Mouse (Mus musculus): ENCODE data around the gene Pprc1.

Pprc1 gene

DNA sequence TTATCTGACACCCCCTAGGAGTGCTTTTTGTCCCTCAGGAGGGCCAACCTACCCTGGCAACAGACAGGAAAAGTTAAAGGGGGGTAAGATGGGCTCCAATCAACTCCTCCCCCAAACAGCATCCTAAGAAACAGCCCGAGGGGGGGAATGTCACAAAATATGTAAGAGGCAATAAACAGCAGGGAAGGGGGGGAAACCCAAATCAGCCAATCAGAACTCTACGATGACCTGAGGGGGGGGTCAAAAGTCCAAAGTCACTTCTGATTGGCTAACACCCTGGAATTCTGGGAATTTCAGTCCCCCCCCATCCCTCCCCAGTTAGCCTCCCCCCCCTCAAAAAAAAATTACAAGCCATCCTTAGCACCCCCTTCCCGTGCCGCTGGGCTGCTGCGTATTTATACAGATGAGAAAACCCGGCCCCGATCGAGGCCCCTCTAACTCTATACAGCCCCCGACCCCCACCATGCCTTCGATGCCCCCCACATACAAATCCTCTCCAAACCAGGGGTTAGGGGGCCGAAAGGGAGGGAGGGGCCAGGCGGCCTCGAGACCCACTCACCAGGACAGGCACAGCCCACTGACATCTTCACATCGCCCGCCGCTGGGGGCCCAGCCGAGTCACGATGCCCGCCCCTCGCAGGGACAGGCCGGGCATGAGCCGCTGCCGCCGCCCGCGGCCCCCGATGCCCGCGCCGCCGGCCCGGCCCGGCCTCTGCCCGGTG, at the start of gene Pprc1:
TSS of gene Pprc1 (plus strand) at position 616 of the 722 bp plus-strand sequence.
- peak within 1 kb of the TSS; percentile 91 for H3K4me3 ChIP-seq (replicated peaks; ENCODE audit: low read length)
- H3K36me3 ChIP-seq (ENCODE audit: insufficient read depth, low read length): peaks cover 10% of the 10 kb centered on the region
- H3K27me3 ChIP-seq (ENCODE audit: insufficient read depth, low read length): no peaks in the 10 kb centered on the region
- no peaks in the 10 kb centered on the region for H3K9me3 ChIP-seq (ENCODE audit: low read length)
- TF ChIP-seq NANOG (IDR thresholded peaks at IDR 0.05; ENCODE audit: borderline replicate concordance, low read length) (no peak), POU5F1 (IDR thresholded peaks at IDR 0.05; ENCODE audit: borderline replicate concordance, low read length) (no peak), CTCF (conservative IDR thresholded peaks at IDR 0.05; ENCODE audit: low read length) (no peak)
- H3K4me1 ChIP-seq (replicated peaks; ENCODE audit: low read depth, low read length): peaks cover 76% of the 10 kb centered on the region

DNA sequence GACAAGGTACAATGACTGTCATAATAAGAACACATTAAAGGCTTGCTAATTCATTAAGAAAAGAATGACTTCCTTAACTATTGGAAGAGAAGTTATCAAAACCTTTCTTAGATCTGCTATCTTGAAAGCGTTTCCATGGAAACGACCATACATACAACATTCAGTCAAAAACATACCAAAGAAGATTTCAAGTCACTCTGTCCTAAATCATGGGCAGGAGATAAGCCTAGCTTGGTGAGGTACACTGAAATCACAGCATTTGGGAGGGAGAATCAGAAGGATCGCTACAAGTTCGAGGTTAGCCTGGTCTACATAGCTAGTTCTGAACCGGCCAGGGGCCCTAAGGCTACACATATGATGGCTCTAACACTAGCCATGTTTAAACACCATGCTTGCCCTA, 47.3 kb upstream of the Pprc1 start:
- Histone ChIP-seq H3K4me3 (replicated peaks; ENCODE audit: low read length) (peak overlapping the region; percentile 90), H3K4me1 (replicated peaks; ENCODE audit: low read depth, low read length) (peaks cover 33% of the 10 kb centered on the region), H3K27me3 (ENCODE audit: insufficient read depth, low read length) (peaks cover 4% of the 10 kb centered on the region; the same call in 1 of the 2 replicates), H3K36me3 (ENCODE audit: insufficient read depth, low read length) (peaks cover 4% of the 10 kb centered on the region; the same call in 1 of the 2 replicates), H3K9me3 (ENCODE audit: low read length) (peaks cover 20% of the 10 kb centered on the region)
- no peak for TF ChIP-seq POU5F1 (IDR thresholded peaks at IDR 0.05; ENCODE audit: borderline replicate concordance, low read length)
- TF ChIP-seq NANOG (IDR thresholded peaks at IDR 0.05; ENCODE audit: borderline replicate concordance, low read length): no peak

DNA sequence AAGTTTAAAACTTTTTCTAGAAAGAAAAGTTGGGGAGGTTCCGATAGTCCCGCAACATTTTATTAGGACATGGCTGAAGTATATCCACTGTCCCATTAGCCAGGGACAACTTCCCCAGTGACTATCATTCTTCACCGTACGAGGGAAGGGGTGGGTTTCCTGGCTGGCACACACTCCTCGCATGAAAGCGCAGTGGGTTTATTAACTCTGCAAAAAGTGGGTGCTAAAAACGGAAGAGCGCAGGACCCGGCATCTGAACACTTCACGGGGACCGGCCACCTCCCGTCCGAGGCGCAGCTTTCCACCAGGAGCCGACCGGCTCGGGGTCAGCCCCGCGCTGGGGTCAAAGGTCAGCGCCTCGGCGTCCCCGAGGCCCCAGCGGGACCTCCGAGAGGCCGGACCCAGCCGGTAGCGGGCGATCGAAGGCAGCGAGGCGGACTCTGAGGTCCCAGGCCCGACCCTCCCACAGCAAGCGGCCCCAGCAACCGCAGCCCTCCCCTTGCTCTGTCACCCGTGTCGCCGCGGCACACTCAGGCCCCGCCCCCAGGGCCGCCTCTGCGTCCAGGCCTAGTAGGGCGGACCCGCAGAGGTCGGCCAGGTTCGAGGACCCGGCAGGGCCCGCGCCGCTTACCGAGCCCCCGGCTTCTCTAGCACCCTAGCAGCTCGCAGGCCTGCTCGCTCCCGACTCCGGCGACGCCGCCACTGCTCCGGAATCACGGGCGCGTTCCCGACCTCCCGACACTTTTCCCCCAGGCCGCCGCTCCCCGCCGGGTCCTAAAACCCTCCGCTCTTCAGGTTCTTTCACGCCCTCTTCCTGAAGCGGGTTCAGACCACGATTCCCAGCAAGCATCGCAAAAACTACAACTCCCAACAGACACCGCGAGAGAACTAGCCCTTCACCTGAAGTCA, 46.6 kb upstream of the Pprc1 start, which contains the start of gene Armh3:
TSS of gene Armh3 (minus strand) at position 704 of the 909 bp plus-strand sequence.
- peaks cover 4% of the 10 kb centered on the region; the same call in 1 of the 2 replicates for H3K27me3 ChIP-seq (ENCODE audit: insufficient read depth, low read length)
- H3K36me3 ChIP-seq (ENCODE audit: insufficient read depth, low read length): peaks cover 4% of the 10 kb centered on the region; the same call in 1 of the 2 replicates
- peak within 1 kb of the TSS; percentile 90 for H3K4me3 ChIP-seq (replicated peaks; ENCODE audit: low read length)
- H3K9me3 ChIP-seq (ENCODE audit: low read length): peaks cover 20% of the 10 kb centered on the region
- peaks cover 33% of the 10 kb centered on the region for H3K4me1 ChIP-seq (replicated peaks; ENCODE audit: low read depth, low read length)
- TF ChIP-seq CTCF (conservative IDR thresholded peaks at IDR 0.05; ENCODE audit: low read length) (no peak), POU5F1 (IDR thresholded peaks at IDR 0.05; ENCODE audit: borderline replicate concordance, low read length) (no peak), NANOG (IDR thresholded peaks at IDR 0.05; ENCODE audit: borderline replicate concordance, low read length) (no peak)

DNA sequence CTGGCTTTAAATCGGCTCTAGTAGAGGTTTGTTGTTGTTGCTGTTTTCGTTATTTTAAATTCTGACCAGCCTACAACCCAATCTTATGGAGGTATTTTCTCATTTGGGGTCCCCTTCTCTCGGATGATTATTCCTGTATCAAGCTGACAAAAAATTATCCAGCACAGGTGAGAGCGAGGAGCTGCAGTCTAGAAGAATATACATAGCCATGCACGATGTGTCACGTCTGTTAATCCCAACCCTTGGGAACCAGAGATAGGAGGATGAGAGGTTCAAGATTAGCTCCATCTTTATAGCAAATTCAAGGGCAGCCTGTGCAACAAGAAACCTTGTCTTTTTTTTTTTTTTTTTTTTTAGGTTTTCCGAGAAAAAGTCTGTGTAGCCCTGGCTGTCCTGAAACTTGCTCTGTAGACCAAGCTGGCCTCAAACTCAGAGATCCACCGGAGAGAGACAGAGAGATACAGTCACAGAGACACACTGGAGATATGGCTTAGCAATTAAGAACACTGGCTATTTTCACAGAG, 45.9 kb upstream of the Pprc1 start:
- Histone ChIP-seq H3K9me3 (ENCODE audit: low read length) (peaks cover 19% of the 10 kb centered on the region), H3K4me1 (replicated peaks; ENCODE audit: low read depth, low read length) (peaks cover 32% of the 10 kb centered on the region), H3K4me3 (replicated peaks; ENCODE audit: low read length) (peak overlapping the region; percentile 90), H3K27me3 (ENCODE audit: insufficient read depth, low read length) (peaks cover 4% of the 10 kb centered on the region; the same call in 1 of the 2 replicates), H3K36me3 (ENCODE audit: insufficient read depth, low read length) (peaks cover 4% of the 10 kb centered on the region; the same call in 1 of the 2 replicates)
- TF ChIP-seq NANOG (IDR thresholded peaks at IDR 0.05; ENCODE audit: borderline replicate concordance, low read length) (no peak), CTCF (conservative IDR thresholded peaks at IDR 0.05; ENCODE audit: low read length) (no peak), POU5F1 (IDR thresholded peaks at IDR 0.05; ENCODE audit: borderline replicate concordance, low read length) (no peak)

DNA sequence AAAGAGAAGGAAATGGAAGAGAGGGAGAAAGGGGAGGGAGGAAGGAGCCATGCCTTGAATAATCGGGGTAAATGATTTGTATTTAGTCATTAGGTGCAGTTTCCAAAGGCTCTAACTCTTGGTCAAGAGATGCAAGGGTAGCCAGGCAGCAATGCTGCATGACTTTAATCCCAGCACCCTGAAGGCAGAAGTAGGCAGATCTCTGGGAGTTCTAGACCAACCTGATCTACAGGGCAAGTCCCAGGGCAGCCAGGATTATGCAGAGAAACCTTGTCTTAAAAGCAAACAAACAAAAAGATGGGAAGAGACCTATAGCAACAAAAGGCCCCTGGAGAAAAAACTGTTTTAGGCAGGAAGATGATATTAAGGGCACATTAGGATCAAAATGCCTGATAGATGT, 45.3 kb upstream of the Pprc1 start:
- Histone ChIP-seq H3K4me3 (replicated peaks; ENCODE audit: low read length) (0 out of 2 replicates have a peak overlapping the region, but pooled peaks have one; percentile 90), H3K36me3 (ENCODE audit: insufficient read depth, low read length) (peaks cover 4% of the 10 kb centered on the region; the same call in 1 of the 2 replicates), H3K27me3 (ENCODE audit: insufficient read depth, low read length) (peaks cover 9% of the 10 kb centered on the region), H3K9me3 (ENCODE audit: low read length) (peaks cover 13% of the 10 kb centered on the region), H3K4me1 (replicated peaks; ENCODE audit: low read depth, low read length) (peaks cover 38% of the 10 kb centered on the region)
- TF ChIP-seq POU5F1 (IDR thresholded peaks at IDR 0.05; ENCODE audit: borderline replicate concordance, low read length) (no peak), NANOG (IDR thresholded peaks at IDR 0.05; ENCODE audit: borderline replicate concordance, low read length) (no peak), CTCF (conservative IDR thresholded peaks at IDR 0.05; ENCODE audit: low read length) (no peak)

DNA sequence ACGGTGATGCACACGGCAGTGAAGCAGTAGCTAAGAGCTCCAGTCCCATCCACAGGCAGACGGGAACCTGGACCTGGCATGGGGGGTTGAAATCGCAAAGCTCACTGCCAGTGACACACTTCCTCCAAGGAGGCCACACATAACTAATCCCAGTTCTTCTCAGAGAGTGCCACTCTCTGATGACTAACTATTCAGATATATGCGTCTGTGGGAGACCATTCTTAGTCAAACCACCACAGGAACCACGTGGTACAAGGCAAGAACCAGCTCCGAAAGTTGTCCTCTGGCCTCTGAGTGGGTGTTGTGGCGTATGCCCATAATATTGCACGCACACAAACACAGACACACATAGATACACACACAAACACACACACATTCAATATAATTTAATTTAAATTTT, 42.4 kb upstream of the Pprc1 start:
- no peaks in the 10 kb centered on the region for H3K36me3 ChIP-seq (ENCODE audit: insufficient read depth, low read length)
- peaks cover 49% of the 10 kb centered on the region for H3K4me1 ChIP-seq (replicated peaks; ENCODE audit: low read depth, low read length)
- no peak for TF ChIP-seq POU5F1 (IDR thresholded peaks at IDR 0.05; ENCODE audit: borderline replicate concordance, low read length)
- H3K4me3 ChIP-seq (replicated peaks; ENCODE audit: low read length): no peak overlapping the region
- peaks cover 17% of the 10 kb centered on the region for H3K27me3 ChIP-seq (ENCODE audit: insufficient read depth, low read length)
- H3K9me3 ChIP-seq (ENCODE audit: low read length): no peaks in the 10 kb centered on the region

DNA sequence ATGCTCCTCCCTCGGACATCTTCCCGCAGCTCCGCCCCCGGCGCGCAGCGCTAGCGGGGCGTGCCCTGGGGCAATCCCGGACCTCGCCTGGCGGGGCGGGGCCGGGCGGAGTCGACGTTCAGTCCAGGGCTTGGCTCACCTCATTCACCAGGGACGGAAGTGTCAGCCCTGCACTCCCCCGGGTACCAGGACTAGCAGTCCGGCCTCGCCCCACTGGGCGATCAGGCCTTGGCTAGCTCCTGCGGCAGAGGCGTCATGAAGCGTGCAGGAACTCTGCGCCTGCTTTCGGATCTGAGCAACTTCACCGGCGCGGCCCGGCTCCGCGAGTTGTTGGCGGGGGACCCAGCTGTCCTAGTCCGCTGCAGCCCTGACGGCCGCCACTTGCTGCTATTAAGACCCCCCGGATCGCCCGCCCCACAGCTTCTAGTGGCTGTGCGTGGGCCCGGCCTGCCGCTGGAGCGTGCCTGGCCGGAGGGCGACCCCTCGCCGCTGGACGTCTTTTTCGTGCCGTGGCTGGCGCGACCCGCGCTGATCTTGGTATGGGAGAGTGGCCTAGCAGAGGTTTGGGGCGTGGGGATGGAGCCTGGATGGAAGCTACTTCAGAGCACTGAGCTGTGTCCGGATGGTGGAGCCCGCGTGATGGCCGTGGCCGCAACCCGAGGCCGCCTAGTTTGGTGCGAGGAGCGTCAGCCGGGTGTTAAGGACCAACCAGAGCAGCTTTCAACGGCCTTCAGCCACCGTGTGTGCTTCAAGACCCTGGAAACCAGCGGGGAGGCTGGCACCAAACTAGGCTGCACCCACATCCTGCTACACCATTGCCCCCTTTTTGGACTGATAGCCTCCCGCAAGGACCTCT, 41.1 kb upstream of the Pprc1 start, which contains the start of gene Hps6:
TSS of gene Hps6 (plus strand) at position 138 of the 856 bp plus-strand sequence.
- Histone ChIP-seq H3K9me3 (ENCODE audit: low read length) (no peaks in the 10 kb centered on the region), H3K36me3 (ENCODE audit: insufficient read depth, low read length) (no peaks in the 10 kb centered on the region), H3K27me3 (ENCODE audit: insufficient read depth, low read length) (peaks cover 17% of the 10 kb centered on the region), H3K4me3 (replicated peaks; ENCODE audit: low read length) (peak within 1 kb of the TSS; percentile 91), H3K4me1 (replicated peaks; ENCODE audit: low read depth, low read length) (peaks cover 44% of the 10 kb centered on the region)
- TF ChIP-seq CTCF (conservative IDR thresholded peaks at IDR 0.05; ENCODE audit: low read length): no peak
- no peak for TF ChIP-seq NANOG (IDR thresholded peaks at IDR 0.05; ENCODE audit: borderline replicate concordance, low read length)
- TF ChIP-seq POU5F1 (IDR thresholded peaks at IDR 0.05; ENCODE audit: borderline replicate concordance, low read length): no peak

Measured in E14TG2a.4 (cell line).